Mouse (Mus musculus) mammary gland, adult 2 months (tissue): ENCODE data around the gene Rad18. TPM values are rescaled to one million over a fixed set of nuclear protein-coding genes. Genes with fewer than 3 reads are reported as not detected.

Experiments
- polyA plus RNA-seq: library from polyadenylated mRNA; depleted of rRNA; stranded (reverse); fragments of >200 nt; gene quantifications from 2 replicates; pipeline ENCODE4 v1.2.3, GENCODE M21; 2012; ENCODE audit warnings: low replicate concordance; rRNA removed

Rad18 gene
- polyA plus RNA-seq, result 1.3 and 2.6 TPM in 2 replicates

DNA sequence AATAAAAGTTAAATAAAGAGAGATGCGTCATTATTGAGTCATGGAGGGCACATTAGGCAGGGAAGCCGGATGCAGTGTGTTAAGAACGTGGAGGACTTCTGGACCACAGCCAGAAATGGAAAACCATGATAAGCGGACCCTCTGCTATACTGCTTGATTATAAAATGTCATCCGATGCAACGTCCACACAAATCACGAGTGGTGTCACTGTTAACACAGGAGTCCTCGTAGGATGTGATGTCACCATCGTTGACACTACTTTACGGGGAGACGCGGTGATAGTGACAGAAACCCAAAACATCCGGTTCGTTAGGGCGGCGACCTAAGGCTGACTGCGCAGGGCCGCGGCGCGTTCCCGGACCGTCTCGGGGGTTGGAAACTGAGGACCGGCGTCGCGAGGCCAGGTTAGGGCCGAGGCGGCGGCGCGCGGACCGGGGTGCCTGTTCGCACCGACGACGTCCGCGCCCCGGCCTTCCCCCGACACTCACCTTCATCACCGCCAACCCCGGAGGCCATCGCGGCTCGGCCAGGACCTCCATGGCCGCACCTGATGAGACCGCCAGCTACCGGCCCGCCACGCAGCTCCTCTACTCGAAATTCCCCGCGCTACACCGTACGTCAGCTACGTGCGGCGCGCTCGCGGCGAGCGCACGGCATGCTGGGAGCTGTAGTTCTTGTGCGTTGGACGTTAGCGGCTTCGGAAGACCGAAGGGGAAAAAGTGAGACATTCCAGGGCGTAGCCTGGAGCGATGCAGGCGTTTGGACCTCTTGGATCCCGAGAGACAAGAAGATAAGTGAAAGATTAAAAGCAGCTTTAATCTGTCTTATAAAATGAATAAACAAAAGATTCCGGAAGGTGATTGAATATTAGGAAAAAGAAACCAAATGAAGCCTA lies at the start of gene Rad18:
Rad18 (minus strand) TSS at position 631 of the 895 bp plus-strand sequence.

Other genes starting within 250 kb of the Rad18 start
- gene Cav3, start 237.2 kb downstream of the Rad18 start, polyA plus RNA-seq, result 32.3 TPM in 1 of 2 replicates, not detected in the other
- 53.5 and 67.9 TPM in 2 replicates for gene Oxtr, start 206.7 kb downstream of the Rad18 start, polyA plus RNA-seq